Mouse (Mus musculus) layer of hippocampus, postnatal 25 days (tissue): ENCODE results near the gene Nxph4. TPM values are rescaled to one million over a fixed set of nuclear protein-coding genes. Genes with fewer than 3 reads are reported as not detected.
A peak's percentile ranks its signal among the peaks of the same experiment; 100 is the strongest.

Source experiments
- DNase-seq, 2 experiments: peaks; one replicate each; pipeline ENCODE4 v3.0.0; 2022; ENCODE audit warnings: mixed read lengths in 2 of 2, low spot score in 1 of 2; ENCODE audit errors: extremely low spot score in 1 of 2
- total RNA-seq, 2 experiments: library from RNA; stranded (reverse); gene quantifications; 2 replicates each; pipeline ENCODE4 v1.2.3; 2021

Nxph4 gene
- total RNA-seq, 2 experiments from 2014 or later = 1.9 to 2.1 TPM

DNA sequence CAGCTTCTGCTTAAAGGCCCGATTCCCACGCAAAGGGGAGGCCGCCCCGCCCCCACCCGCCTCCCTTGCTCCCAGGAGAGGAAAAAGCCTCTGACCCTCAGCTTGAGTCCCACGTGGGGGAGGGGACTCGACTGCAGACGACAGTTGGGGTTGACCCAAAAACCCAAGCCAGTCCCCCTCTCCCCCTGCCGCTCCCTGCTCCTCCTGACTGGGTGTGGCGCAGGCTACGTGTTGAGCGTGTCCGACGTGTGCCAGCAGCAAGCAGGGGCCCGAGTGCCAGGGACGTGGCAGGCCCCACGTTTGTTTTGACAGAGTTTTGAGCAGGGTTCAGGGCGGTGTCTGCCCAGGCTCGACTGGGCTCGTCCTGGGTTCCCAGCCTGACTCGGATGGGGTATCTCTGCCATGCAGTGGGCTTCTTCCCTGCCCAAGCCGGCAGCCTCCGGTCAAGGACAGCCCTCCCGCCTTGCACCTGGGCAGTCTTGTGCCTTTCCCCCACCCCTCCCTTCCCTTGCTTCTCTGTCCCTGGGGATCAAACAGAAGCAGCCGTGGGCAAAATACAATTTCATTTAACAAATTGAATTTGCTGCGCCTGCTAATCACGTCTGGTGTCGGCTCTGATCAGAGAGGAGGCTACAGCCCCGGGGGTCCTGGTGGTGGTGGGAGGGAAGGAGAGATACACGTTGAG is 17.6 kb downstream of the Nxph4 start:
- no peak for DNase-seq

DNA sequence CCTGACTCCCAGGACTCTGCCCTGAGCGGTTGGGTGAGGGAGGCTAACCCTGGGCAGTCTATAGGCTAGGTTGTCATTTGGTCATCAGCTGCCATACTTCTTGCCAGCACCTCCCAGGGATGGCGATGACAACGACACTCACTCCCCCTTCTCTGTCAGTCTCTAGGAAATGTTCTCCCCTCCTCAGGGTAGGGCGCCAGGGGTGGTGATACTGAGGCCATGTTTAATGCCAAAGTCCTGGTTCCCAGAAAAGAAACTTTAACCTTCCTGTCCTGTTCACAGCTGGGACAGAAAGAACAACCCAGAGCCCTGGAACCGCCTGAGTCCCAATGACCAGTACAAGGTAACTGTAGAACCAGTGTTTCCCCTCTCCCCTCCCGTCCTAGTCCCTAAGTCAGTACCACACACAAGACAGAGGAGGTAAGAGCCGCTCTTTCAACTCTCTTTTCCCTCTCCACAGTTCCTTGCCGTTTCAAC is 18.3 kb downstream of the Nxph4 start:
- DNase-seq = no peak

DNA sequence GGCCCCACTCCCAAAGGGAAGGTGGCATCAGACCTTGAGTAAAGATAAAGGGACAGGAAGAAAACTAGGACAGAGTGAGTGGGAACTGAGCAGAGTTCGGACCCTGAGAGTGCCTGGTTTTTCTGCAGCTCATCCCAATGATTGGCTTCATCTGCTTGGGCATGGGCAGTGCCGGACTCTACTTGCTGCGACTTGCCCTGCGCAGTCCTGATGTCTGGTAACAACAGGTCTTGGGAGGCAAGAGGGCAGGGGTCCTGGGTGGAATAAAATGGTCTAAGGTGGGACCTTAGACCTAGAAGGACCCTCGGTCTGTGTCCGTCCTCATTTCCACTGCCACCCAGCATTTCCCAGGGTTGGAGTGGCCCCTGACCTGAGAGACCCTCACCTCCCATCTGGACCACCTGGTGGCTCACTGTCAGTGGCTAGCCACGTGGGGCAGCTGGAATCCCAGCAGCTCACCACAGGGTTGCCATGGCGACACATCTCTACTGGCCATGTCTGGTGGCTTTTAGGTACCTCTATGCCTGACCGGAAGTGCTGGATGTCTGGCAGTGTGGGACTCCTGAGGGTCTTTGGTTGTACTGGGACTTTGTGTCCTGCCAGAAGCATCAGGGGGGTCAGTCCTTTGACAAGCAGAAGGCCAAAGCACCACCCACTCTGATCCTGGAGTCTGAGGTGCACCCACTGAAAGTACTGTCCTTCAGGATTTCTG is 18.9 kb downstream of the Nxph4 start:
- no peak for DNase-seq

DNA sequence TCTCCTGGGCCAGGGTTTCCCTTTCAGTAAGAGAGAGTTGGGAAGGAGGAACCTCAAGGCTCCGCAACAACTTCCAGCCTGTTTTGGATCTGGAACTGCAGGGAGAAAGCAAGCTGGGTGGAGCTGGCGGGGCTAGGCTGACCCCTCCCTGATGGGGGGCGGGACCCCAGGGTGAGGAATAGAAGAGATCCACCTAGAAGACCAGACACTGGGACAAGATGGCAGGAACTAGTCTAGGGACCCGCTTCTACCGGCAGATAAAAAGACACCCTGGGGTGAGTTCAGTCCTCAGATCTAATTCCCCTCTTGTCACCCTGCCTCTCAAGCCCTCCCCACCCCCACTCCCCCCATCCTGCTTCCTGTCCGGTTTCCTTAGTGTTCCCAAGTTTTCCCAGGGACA is 19.6 kb downstream of the Nxph4 start, which contains the start of gene Ndufa4l2:
Gene Ndufa4l2, plus strand, starts transcription at position 204 of the 400 bp plus-strand sequence.
- DNase-seq = no peak

- no peak for DNase-seq
Measured at GRCm38 (mm10) chr10:127514111-127514698, 20.2 kb downstream of the Nxph4 start.

- DNase-seq = no peak
Measured at GRCm38 (mm10) chr10:127513501-127514091, 20.8 kb downstream of the Nxph4 start.

- DNase-seq = peak; percentile 98 to 99
Measured at GRCm38 (mm10) chr10:127512813-127513212, 21.5 kb downstream of the Nxph4 start.

DNA sequence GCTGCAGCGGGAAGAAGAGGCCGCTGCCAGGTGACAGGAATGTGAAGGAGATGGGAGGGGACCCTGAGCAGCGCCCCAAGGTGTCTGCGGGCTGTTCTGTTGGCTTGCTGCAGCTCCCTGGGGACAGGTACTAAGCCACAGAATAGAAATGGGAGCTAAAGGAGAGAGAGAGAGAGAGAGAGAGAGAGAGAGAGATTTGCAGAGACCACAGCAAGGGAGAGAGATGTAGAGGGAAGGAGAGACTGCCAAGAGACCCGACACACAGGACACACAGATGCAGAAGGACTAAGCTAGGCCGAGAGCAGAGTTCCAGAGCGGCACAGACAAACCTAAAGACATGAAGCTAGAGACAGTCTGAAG is 22.1 kb downstream of the Nxph4 start:
- no peak for DNase-seq

DNA sequence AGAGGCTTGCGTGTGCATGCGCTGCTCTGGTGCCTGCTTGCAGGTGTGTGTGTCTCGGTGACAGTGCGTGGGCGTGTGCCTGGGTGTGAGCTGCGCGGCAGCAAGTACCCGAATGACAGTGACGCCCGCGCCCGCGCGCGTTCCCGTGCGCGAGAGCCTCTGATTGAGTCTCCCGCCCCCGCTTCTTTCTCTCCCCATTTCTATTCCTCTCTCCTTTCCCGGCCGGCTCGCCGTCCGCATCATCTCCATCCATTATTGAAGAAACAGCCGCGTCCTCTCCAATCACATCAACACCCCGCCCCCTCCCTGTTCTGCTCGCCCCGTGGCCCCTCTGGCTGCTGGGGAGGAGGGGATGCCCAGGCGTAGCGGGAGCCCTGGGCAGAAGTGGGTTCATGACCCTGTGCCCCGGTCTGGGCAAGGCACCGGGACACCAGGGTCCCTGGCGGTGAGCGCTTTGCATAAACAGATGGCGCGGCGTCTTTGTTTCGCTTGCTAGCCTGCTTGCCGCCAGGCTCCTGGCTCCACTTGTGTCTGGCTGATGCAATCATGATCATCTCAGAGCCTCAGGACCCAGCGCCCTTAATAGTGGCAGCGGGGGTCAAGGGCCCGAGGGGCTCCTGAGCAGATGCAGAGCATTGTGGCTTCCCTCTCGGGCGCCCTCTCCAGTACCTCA is 22.6 kb downstream of the Nxph4 start:
- peak; percentile 68 to 74 for DNase-seq

- DNase-seq = no peak
Measured at GRCm38 (mm10) chr10:127510895-127511617, 23.3 kb downstream of the Nxph4 start.

- DNase-seq = no peak
Measured at GRCm38 (mm10) chr10:127509837-127510701, 24.3 kb downstream of the Nxph4 start.

GRCm38 (mm10) chr10:127509051-127509836 is 25.1 kb downstream of the Nxph4 start:
- peak; percentile 81 to 91 for DNase-seq

DNA sequence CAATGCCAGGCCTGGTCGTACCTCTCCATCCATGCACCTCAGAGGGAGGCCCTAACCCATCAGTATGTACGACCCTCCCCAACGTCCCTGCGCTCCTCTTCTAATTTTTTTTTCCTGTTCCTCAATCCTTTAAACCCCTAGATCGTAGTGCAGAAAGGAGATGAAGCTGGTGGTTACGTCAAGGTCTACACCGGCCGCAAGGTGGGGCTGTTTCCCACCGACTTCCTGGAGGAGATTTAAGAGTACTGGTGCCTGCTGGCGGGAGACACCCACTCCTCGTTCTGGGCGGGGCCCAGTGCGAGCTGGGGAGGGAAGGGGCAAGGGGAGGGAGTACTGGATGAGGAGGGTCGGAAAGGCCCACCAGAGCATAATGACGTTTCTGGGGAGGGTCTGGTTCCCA is 26.1 kb downstream of the Nxph4 start:
- DNase-seq = peak; percentile 65 to 79

DNA sequence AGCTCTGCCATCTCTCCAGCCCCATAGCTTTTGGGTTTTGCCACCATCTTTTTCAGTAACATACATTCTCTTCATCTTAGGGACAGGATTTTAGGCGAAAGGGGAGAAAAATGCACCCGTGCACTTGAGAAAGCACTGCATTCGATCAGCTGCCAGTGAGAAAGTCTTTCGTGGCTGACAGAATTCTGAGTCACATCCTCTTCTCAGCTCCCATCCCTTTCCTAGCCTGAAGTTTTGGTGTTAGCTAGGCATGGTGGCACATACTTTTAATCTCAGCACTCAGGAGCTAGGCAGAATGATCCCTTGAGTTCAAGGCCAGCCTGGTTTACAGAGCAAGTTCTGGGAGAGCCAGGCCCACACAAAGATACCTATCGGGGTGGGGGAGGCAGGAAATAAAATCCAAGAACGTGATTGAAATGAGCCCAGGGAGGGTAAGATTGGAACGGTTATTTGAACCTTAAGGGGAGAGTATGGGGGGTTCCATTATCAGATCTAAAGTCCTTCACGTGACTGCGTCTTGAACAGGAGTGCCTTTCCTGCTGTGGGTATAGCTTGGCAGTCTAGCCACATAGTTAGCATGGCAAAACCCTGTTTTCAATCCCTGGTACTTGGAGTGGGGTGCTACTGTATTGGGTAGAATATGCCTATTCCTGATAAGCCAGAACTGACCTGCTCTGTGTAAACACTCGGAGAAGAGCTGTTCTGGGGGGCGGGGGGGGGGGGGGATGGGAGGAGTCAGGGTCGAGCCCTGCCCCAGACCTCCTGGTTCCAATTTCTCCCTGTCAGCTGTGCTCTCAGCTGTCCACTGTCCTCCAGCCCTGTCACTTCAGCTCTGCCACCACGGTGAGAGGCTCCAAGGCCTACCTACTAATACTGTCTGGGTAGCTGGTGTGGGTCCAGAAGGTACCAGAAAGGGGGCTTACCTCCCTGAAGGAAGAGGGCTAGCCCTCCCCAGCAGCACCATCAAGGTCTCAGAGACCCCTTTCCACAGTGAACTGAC is 33.2 kb downstream of the Nxph4 start, which contains the start of gene Stac3:
Gene Stac3, plus strand, starts transcription at position 793 of the 1,000 bp plus-strand sequence.
- no peak for DNase-seq

GRCm38 (mm10) chr10:127500042-127500441 is 34.3 kb downstream of the Nxph4 start:
- DNase-seq = no peak

- no peak for DNase-seq
Measured at GRCm38 (mm10) chr10:127499516-127499915, 34.8 kb downstream of the Nxph4 start.

DNA sequence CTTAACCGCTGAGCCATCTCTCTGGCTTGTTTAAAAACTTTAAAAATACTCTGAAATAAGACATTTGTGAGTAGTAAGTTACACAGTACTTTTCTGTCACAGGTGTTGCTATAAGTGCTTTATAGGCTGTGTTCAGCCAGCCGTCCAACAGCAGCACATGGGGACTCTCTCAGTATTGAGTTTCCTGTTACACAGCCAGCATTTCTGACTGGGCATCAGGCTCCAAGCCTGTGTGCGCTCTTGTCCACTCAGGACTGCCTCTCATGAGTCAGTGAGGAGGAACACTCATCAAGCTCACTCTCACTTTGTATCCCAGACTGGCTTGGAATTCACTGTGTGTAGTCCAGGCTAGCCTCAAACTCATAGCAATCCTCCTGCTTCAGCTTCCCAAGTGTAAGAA is 38.2 kb downstream of the Nxph4 start:
- no peak for DNase-seq
